Mouse (Mus musculus): ENCODE results near the gene Tmem94. TPM values are rescaled to one million over a fixed set of nuclear protein-coding genes. Genes with fewer than 3 reads are reported as not detected.

Gene Tmem94
- polyA plus RNA-seq, 1 experiment = 42.0 TPM

DNA sequence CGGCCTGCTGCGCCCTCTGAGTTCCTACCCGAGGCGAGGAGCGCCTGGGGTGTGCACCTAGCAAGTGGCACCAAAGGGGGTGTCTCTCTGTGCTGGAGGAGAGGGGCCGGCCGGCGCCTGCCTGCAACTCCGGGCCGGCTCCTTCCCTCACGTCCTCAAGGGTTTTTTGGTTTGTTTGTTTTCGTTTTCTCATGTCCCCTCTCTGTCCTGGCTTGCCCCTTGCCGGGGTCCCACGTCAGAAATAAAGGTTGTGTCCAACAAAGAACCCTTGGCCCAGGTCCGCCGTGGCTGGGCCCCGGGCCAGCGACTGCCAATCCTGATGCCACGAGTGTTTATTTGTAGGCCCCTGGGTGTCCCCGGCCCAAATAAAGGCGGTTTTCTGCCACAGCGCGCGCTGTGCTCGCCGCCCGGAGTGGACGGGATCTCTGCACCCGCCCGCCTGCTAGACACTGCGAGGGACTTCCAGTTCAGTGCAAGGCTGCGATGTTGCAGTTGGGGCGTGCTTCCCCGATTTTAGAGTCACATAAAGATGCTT lies 441 bp downstream of the Tmem94 start:
- peak overlapping the region; percentile 93 for H3K4me3 ChIP-seq (ENCODE audit: extremely low read depth, insufficient read depth, insufficient read length)
- TF ChIP-seq POLR2A (IDR thresholded peaks at IDR 0.05; ENCODE audit: low read depth, low read length) = no peak
- TF ChIP-seq CTCF (IDR thresholded peaks at IDR 0.05; ENCODE audit: extremely low read depth, insufficient read depth, insufficient read length, insufficient replicate concordance) = no peak
- 2% methylated on average over 33 of the region's 34 CpGs for WGBS
- DNase-seq (ENCODE audit: low read depth in 1 of 2, low spot score in 2 of 2) = no peak
- peak overlapping the region; percentile 55 for H3K27ac ChIP-seq (ENCODE audit: insufficient read depth, low read length)
- H3K36me3 ChIP-seq (ENCODE audit: control insufficient read depth, insufficient read depth, low read length) = no peaks in the 10 kb centered on the region
- peaks cover 5% of the 10 kb centered on the region; the same call in 1 of the 2 replicates for H3K4me1 ChIP-seq (ENCODE audit: control insufficient read depth, insufficient read depth, insufficient read length)
- no peaks in the 10 kb centered on the region for H3K27me3 ChIP-seq (ENCODE audit: control insufficient read depth, insufficient read depth, low read length)

DNA sequence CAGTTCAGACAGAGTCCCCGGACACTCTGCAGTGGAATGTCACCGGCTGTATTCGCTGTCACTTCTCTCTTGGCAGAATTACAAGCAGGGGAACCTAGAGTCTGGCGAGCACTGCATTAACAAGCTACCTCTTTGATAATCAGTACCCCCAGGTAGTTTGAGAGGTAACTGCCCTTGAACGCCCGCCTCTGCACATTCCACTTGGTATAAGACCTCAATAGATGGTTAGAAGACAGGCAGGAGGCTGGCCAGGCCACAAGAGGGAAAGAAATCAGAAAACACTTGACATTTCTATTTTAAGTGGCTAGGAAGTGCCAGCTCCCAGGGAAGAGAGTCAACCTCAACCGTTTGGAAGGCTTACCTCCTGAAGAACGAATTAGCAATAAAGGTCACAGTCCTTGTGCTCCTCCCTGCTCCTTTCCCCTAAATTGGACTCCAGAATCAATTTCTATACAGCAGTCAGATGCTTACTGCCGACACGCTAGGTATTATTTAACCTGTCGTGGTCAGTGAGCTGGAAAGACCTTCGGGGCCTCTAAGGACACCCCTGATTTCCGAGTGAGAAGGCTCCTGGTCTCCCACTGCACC lies 1.2 kb downstream of the Tmem94 start:
- 34% methylated on average over 13 of the region's 13 CpGs for WGBS
- H3K27ac ChIP-seq (ENCODE audit: insufficient read depth, low read length) = 0 out of 2 replicates have a peak overlapping the region, but pooled peaks have one; percentile 55
- H3K36me3 ChIP-seq (ENCODE audit: control insufficient read depth, insufficient read depth, low read length) = no peaks in the 10 kb centered on the region
- no peaks in the 10 kb centered on the region for H3K27me3 ChIP-seq (ENCODE audit: control insufficient read depth, insufficient read depth, low read length)
- TF ChIP-seq POLR2A (IDR thresholded peaks at IDR 0.05; ENCODE audit: low read depth, low read length) (no peak), CTCF (IDR thresholded peaks at IDR 0.05; ENCODE audit: extremely low read depth, insufficient read depth, insufficient read length, insufficient replicate concordance) (no peak)
- peaks cover 5% of the 10 kb centered on the region; the same call in 1 of the 2 replicates for H3K4me1 ChIP-seq (ENCODE audit: control insufficient read depth, insufficient read depth, insufficient read length)
- H3K4me3 ChIP-seq (ENCODE audit: extremely low read depth, insufficient read depth, insufficient read length) = peak overlapping the region; percentile 93; the same call in 1 of the 2 replicates
- no peak for DNase-seq (ENCODE audit: low read depth in 1 of 2, low spot score in 2 of 2)

DNA sequence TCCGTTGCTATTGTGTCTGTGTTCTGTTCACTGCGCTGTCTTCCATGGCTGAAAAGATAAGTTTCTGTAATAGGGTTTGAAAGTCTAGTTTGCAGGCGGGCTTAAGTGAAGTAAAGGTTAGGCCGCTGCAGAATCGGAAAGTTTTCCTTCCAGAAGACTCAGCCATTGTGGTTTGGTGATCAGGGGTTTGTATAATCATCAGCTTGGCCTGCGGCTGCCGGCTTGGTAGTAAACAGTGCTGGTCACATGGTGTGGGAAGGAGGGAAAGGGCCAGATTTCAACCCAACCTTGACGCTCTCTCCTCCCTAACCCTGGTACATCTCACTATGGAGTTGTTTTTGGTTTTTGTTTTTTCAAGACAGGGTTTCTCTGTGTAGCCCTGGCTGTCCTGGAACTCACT lies 1.7 kb downstream of the Tmem94 start:
- no peak for DNase-seq (ENCODE audit: low read depth in 1 of 2, low spot score in 2 of 2)
- Histone ChIP-seq H3K4me1 (ENCODE audit: control insufficient read depth, insufficient read depth, insufficient read length) (peaks cover 5% of the 10 kb centered on the region; the same call in 1 of the 2 replicates), H3K4me3 (ENCODE audit: extremely low read depth, insufficient read depth, insufficient read length) (no peak overlapping the region), H3K27me3 (ENCODE audit: control insufficient read depth, insufficient read depth, low read length) (no peaks in the 10 kb centered on the region), H3K27ac (ENCODE audit: insufficient read depth, low read length) (no peak overlapping the region), H3K36me3 (ENCODE audit: control insufficient read depth, insufficient read depth, low read length) (no peaks in the 10 kb centered on the region)
- TF ChIP-seq POLR2A (IDR thresholded peaks at IDR 0.05; ENCODE audit: low read depth, low read length) (no peak), CTCF (IDR thresholded peaks at IDR 0.05; ENCODE audit: extremely low read depth, insufficient read depth, insufficient read length, insufficient replicate concordance) (no peak)
- 85% methylated on average over 8 of the region's 8 CpGs for WGBS

DNA sequence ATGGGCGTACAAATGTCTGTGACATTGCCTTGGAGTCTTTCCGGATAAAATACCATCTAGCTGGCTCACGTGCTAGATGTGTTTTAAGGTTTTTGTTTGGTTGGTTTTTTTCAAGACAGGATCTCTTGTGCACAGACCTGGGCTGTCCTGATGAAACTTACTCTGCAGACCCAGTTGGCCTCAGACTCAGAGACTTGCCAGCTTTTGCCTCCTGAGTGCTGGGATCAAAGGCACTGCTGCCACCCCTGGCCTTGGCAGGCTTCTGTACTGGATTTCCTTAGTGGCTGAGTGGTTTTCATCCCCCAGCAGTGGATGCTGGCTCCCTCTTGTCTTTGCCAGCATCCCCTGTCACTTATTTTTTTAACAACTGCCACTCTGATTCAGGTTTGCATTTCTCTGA lies 3.7 kb downstream of the Tmem94 start:
- no peak overlapping the region for H3K4me3 ChIP-seq (ENCODE audit: extremely low read depth, insufficient read depth, insufficient read length)
- H3K27ac ChIP-seq (ENCODE audit: insufficient read depth, low read length) = no peak overlapping the region
- TF ChIP-seq POLR2A (IDR thresholded peaks at IDR 0.05; ENCODE audit: low read depth, low read length) = no peak
- TF ChIP-seq CTCF (IDR thresholded peaks at IDR 0.05; ENCODE audit: extremely low read depth, insufficient read depth, insufficient read length, insufficient replicate concordance) = no peak
- H3K27me3 ChIP-seq (ENCODE audit: control insufficient read depth, insufficient read depth, low read length) = no peaks in the 10 kb centered on the region
- no peak for DNase-seq (ENCODE audit: low read depth in 1 of 2, low spot score in 2 of 2)
- H3K36me3 ChIP-seq (ENCODE audit: control insufficient read depth, insufficient read depth, low read length) = no peaks in the 10 kb centered on the region
- H3K4me1 ChIP-seq (ENCODE audit: control insufficient read depth, insufficient read depth, insufficient read length) = peaks cover 5% of the 10 kb centered on the region; the same call in 1 of the 2 replicates
- WGBS = 92% methylated on average over 3 of the region's 3 CpGs

DNA sequence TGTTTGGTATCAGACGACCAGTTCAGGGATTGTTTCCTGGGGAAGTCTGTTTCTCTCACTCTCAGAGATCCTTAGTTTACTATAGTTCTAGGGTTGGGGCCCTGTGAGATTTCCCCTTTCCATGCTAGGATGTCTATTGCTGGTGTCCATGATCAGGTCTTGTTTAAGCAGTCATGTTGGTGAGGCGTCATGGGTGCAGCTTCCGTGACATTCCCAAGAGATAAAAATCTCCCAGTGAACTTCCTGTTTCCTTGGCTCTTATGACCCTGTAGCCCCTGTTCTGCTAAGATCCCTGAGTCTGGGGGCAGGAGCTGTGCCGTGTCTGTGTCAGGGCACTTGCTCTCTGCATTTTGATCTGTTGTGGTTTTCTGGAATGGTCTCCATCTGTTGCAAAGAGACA lies 9.4 kb downstream of the Tmem94 start:
- no peaks in the 10 kb centered on the region for H3K4me1 ChIP-seq (ENCODE audit: control insufficient read depth, insufficient read depth, insufficient read length)
- no peak overlapping the region for H3K27ac ChIP-seq (ENCODE audit: insufficient read depth, low read length)
- TF ChIP-seq CTCF (IDR thresholded peaks at IDR 0.05; ENCODE audit: extremely low read depth, insufficient read depth, insufficient read length, insufficient replicate concordance) = no peak
- no peak for TF ChIP-seq POLR2A (IDR thresholded peaks at IDR 0.05; ENCODE audit: low read depth, low read length)
- no peaks in the 10 kb centered on the region for H3K27me3 ChIP-seq (ENCODE audit: control insufficient read depth, insufficient read depth, low read length)
- no peak for DNase-seq (ENCODE audit: low read depth in 1 of 2, low spot score in 2 of 2)
- 75% methylated on average over 4 of the region's 4 CpGs for WGBS
- H3K36me3 ChIP-seq (ENCODE audit: control insufficient read depth, insufficient read depth, low read length) = peaks cover 4% of the 10 kb centered on the region; the same call in 1 of the 2 replicates
- H3K4me3 ChIP-seq (ENCODE audit: extremely low read depth, insufficient read depth, insufficient read length) = no peak overlapping the region

DNA sequence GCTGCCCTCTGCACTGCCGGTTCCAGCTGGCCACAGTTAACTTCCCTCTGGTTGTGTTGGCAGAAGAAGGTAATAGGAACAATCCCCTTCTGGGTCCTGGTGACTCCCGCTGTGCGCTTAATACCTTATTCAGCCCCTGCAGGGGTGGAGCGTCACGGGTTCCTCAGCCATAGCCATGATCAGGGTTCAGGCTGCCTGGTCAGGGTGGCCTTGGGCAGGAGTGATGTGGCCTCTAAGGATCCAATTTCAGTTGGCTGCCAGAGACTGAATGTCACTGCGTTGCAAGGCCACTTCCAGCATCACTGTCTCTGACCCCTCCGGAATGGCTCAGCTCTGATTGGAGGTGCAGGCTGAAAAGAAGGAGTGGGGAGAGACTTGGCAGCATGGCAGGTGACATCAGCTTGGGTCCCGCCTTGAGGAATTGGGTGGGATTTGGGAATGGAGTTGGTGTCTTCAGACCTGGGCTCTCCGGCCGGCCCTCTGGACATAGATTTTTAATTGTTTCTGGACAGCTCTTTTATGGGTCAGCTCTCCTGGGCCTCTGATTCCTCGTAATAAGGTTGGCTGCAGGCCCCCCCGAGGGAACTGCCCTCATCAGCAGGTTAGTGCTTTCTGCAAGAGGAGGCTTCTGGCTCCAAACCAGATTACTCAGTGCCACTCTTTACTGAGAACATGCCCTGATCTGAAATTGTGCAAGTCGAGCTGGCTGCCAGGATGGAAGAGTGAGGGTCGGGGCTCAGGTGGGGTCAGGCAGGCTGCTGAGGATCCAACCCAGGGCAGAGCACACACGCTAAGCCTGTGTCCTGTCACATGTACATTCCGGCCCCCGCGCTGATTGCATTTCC lies 10.8 kb downstream of the Tmem94 start:
- Histone ChIP-seq H3K36me3 (ENCODE audit: control insufficient read depth, insufficient read depth, low read length) (peaks cover 4% of the 10 kb centered on the region; the same call in 1 of the 2 replicates), H3K27ac (ENCODE audit: insufficient read depth, low read length) (no peak overlapping the region), H3K27me3 (ENCODE audit: control insufficient read depth, insufficient read depth, low read length) (no peaks in the 10 kb centered on the region), H3K4me1 (ENCODE audit: control insufficient read depth, insufficient read depth, insufficient read length) (no peaks in the 10 kb centered on the region), H3K4me3 (ENCODE audit: extremely low read depth, insufficient read depth, insufficient read length) (no peak overlapping the region)
- no peak for DNase-seq (ENCODE audit: low read depth in 1 of 2, low spot score in 2 of 2)
- 88% methylated on average over 18 of the region's 18 CpGs for WGBS
- TF ChIP-seq CTCF (IDR thresholded peaks at IDR 0.05; ENCODE audit: extremely low read depth, insufficient read depth, insufficient read length, insufficient replicate concordance) (no peak), POLR2A (IDR thresholded peaks at IDR 0.05; ENCODE audit: low read depth, low read length) (no peak)
